Mouse (Mus musculus) brain, embryonic 14.5 days (tissue): ENCODE measurements around the gene Slc30a3.

Source experiments
- CTCF ChIP-seq: fragments of 200-500 bp; IDR thresholded peaks from 2 replicates; pipeline ENCODE4 v1.5.1; 2012; ENCODE audit warnings: inconsistent platforms, mild to moderate bottlenecking, moderate library complexity, borderline replicate concordance; ENCODE audit not compliant: insufficient read depth, insufficient read length; ENCODE audit errors: extremely low read depth
- POLR2A ChIP-seq: fragments of 200-500 bp; IDR thresholded peaks from 2 replicates; pipeline ENCODE4 v1.6.1; 2012; ENCODE audit warnings: mild to moderate bottlenecking, inconsistent platforms, borderline replicate concordance; ENCODE audit not compliant: poor library complexity, insufficient read depth, insufficient read length, severe bottlenecking; ENCODE audit errors: extremely low read depth

DNA sequence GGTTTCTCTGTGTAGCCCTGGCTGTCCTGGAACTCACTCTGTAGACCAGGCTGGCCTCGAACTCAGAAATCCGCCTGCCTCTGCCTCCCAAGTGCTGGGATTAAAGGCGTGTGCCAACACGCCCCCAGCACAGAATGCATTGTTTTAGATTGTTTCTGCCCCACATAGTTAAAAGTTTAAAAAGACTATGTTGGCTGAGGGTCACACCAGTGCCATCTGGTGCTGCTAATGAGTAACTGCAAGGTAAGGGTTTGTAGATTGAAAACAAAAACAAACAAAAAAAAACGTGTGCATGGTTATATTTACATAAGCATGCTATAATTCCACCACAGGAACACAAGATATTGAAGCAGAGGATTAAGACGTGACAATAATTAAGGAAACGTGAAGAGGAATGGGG is 2.7 kb upstream of the Slc30a3 start:
- TF ChIP-seq CTCF (peak; percentile 41; the same call in 1 of the 2 replicates), POLR2A (no peak)
